Mouse (Mus musculus): ENCODE results near the gene R3hdm2. TPM values are rescaled to one million over a fixed set of nuclear protein-coding genes. Genes with fewer than 3 reads are reported as not detected.

R3hdm2 gene
- polyA plus RNA-seq, 1 experiment from 2014 or later = 43.3 TPM

DNA sequence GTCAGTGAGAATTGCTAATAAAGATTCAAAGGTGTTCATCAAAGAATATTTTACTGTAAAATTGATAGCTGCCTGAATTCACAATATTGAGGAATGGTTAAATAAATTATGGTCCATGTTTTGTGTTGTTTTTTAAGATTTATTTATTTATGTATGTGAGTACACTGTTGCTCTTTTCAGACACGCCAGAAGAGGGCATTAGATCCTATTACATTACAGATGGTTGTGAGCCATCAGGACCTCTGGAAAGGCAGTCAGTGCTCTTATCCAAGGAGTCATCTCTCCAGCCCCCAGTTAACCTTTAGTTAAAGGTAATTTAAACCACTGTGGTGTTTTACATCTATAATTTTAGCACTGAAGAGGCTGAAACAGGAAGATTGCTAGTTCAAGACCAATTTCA, 49.4 kb downstream of the R3hdm2 start:
- no peak overlapping the region for H3K9ac ChIP-seq
- H3K27me3 ChIP-seq = no peaks in the 10 kb centered on the region
- H3K4me2 ChIP-seq (replicated peaks) = no peak overlapping the region
- no peak for ATAC-seq (ENCODE audit: low FRiP score, low read depth)
- H3K4me3 ChIP-seq = no peak overlapping the region
- no peaks in the 10 kb centered on the region for H3K9me3 ChIP-seq
- peaks cover 9% of the 10 kb centered on the region for H3K4me1 ChIP-seq
- peaks cover 12% of the 10 kb centered on the region; the same call in 1 of the 2 replicates for H3K36me3 ChIP-seq
- H3K27ac ChIP-seq = no peak overlapping the region
- WGBS = 72% methylated on average over 1 of the region's 1 CpGs

DNA sequence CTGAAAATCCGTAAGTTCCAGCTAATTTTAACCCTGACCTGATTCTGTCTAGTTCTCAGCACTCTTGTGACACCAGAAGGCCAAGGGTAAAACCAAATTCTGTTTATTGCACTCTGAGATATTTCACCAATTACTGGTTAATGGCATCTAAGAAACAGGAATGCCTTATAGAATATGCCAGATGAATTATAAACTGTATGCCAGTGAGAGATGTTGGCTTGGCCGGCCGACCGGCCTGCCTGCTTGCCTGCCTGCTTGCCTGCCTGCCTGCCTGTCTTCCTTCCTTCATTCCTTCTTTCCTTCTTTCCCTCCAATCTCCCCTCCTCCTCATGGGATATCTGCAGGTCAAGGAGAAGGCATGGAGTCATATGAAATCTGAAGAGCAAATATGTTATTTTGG, 52.3 kb downstream of the R3hdm2 start:
- 90% methylated on average over 4 of the region's 4 CpGs for WGBS
- no peaks in the 10 kb centered on the region for H3K4me1 ChIP-seq
- no peak overlapping the region for H3K27ac ChIP-seq
- H3K4me3 ChIP-seq = no peak overlapping the region
- H3K4me2 ChIP-seq (replicated peaks) = no peak overlapping the region
- no peak for ATAC-seq (ENCODE audit: low FRiP score, low read depth)
- no peaks in the 10 kb centered on the region for H3K27me3 ChIP-seq
- H3K9ac ChIP-seq = no peak overlapping the region
- H3K36me3 ChIP-seq = peaks cover 17% of the 10 kb centered on the region; the same call in 1 of the 2 replicates
- no peaks in the 10 kb centered on the region for H3K9me3 ChIP-seq

GRCm38 (mm10) chr10:127437354-127438113, 57.4 kb downstream of the R3hdm2 start:
- Histone ChIP-seq H3K4me3 (no peak overlapping the region), H3K9me3 (no peaks in the 10 kb centered on the region), H3K27me3 (no peaks in the 10 kb centered on the region), H3K4me1 (no peaks in the 10 kb centered on the region), H3K27ac (no peak overlapping the region), H3K4me2 (replicated peaks) (no peak overlapping the region), H3K36me3 (peaks cover 5% of the 10 kb centered on the region; the same call in 1 of the 2 replicates), H3K9ac (no peak overlapping the region)
- WGBS = 93% methylated on average over 5 of the region's 5 CpGs
- ATAC-seq (ENCODE audit: low FRiP score, low read depth) = no peak

- no peaks in the 10 kb centered on the region for H3K9me3 ChIP-seq
- H3K4me3 ChIP-seq = no peak overlapping the region
- H3K27me3 ChIP-seq = no peaks in the 10 kb centered on the region
- no peaks in the 10 kb centered on the region for H3K4me1 ChIP-seq
- peaks cover 76% of the 10 kb centered on the region for H3K36me3 ChIP-seq
- WGBS = 100% methylated on average over 1 of the region's 1 CpGs
- no peak overlapping the region for H3K27ac ChIP-seq
- no peak overlapping the region for H3K4me2 ChIP-seq (replicated peaks)
- no peak for ATAC-seq (ENCODE audit: low FRiP score, low read depth)
- no peak overlapping the region for H3K9ac ChIP-seq
Measured at GRCm38 (mm10) chr10:127453701-127454100, 73.6 kb downstream of the R3hdm2 start.

DNA sequence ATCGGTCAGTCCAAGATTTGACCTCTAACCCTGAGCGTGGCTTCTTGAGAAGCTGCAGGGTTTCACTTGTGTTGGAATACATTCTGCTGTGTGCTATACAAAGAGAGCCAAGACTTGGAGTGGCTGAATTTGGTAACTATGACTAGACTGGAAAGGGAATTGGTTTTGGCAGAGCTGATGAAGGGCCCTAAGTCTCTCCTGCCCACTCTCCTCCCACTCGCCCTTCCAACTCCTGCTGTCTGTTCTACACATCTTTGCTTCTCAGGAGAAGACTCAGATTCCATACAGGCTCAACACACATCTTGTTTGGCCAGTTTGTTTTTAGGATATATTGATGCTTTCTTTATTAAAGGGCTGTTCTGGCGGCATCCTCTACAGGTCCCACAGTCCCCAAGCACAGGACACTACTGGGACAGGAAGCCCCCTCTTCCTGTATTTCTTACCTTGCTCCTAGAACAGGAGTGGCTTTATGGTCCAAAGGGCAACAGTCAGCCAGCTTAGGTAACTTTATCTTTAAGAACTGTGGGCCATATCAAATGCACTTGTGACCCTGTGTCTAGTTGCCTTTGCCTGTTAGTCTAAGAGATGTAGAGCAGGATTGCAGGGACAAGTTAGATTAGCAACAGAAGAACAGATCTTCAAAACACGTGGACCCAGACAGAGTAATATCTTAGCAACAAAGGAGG, 82.4 kb downstream of the R3hdm2 start:
- H3K4me3 ChIP-seq = no peak overlapping the region
- H3K9ac ChIP-seq = no peak overlapping the region
- 88% methylated on average over 5 of the region's 5 CpGs for WGBS
- H3K4me2 ChIP-seq (replicated peaks) = no peak overlapping the region
- ATAC-seq (ENCODE audit: low FRiP score, low read depth) = no peak
- H3K4me1 ChIP-seq = no peaks in the 10 kb centered on the region
- no peak overlapping the region for H3K27ac ChIP-seq
- H3K27me3 ChIP-seq = no peaks in the 10 kb centered on the region
- H3K36me3 ChIP-seq = peaks cover 91% of the 10 kb centered on the region
- no peaks in the 10 kb centered on the region for H3K9me3 ChIP-seq

DNA sequence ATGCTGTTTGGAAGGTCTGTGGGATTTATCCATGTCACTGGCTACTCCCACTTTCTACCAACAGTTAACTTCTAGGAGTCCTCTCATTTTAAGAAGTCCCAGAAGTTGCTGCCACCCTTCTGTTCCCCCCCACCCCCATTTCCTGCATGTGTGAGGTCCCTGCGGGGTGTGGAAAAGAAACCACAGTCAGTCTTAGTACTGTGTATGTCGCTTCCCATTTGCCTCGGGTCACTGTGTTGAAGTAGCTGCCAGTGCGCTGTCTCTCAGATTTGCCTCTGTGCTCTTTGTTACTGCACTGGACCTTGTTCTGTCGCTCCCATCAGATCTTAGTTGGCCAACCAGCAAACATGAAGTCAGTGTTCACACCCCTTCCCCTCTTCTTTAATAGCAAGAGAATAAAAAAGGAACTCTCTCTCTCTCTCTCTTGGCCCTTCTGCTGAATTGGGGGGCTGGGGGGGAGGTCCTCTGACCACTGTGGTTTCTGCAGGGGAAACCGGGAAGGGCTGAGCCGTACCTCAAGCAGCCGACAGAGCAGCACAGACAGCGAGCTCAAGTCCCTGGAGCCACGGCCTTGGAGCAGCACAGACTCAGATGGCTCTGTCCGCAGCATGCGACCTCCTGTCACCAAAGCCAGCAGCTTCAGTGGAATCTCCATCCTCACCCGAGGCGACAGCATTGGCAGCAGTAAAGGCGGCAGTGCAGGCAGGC, 91.3 kb downstream of the R3hdm2 start:
- ATAC-seq (ENCODE audit: low FRiP score, low read depth) = no peak
- H3K4me2 ChIP-seq (replicated peaks) = no peak overlapping the region
- no peak overlapping the region for H3K27ac ChIP-seq
- WGBS = 51% methylated on average over 15 of the region's 15 CpGs
- H3K4me3 ChIP-seq = no peak overlapping the region
- no peaks in the 10 kb centered on the region for H3K27me3 ChIP-seq
- peaks cover 7% of the 10 kb centered on the region; the same call in 1 of the 2 replicates for H3K4me1 ChIP-seq
- no peaks in the 10 kb centered on the region for H3K9me3 ChIP-seq
- H3K9ac ChIP-seq = no peak overlapping the region
- peaks cover 72% of the 10 kb centered on the region for H3K36me3 ChIP-seq

DNA sequence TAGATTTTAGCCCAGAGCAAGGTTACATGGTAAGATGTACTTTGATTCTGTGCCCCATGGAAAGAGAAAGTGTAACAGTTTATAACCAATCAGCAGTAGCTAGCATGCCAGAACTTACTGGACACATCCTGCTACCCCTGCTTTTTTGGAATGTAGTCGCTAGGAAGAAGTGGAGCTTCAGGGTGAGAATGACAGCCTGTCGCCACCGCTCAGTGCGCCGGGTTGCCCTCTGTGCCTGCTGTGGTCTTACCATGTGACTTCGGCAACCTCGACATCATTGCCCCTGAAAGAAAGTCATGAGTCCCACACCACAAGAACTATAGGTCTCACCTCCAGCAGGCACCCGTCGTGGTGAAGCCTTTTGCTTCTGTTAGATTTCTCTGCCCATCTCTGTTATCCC, 92.6 kb downstream of the R3hdm2 start:
- H3K9ac ChIP-seq = no peak overlapping the region
- no peaks in the 10 kb centered on the region for H3K27me3 ChIP-seq
- H3K36me3 ChIP-seq = peaks cover 76% of the 10 kb centered on the region
- peaks cover 7% of the 10 kb centered on the region; the same call in 1 of the 2 replicates for H3K4me1 ChIP-seq
- ATAC-seq (ENCODE audit: low FRiP score, low read depth) = no peak
- no peaks in the 10 kb centered on the region for H3K9me3 ChIP-seq
- H3K4me3 ChIP-seq = no peak overlapping the region
- 83% methylated on average over 9 of the region's 9 CpGs for WGBS
- no peak overlapping the region for H3K27ac ChIP-seq
- no peak overlapping the region for H3K4me2 ChIP-seq (replicated peaks)

DNA sequence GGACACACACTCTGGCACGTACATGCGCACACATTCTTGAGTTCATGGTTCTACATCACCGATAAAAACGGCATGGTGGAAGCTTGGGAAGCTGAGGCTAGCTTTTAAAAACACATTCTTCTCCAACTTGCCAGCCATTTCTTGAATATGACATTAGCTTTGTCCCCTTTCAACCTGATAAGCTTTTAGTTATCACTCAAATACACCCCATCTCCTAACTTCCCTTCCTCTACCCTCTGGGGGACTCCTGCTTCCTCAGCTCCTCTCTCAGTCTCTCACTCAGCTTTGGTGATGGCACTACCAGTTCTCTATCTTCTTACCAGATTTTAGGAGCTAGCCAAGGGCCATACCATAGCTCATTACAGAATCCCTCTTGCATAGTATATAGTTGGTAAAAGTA, 95.0 kb downstream of the R3hdm2 start:
- H3K36me3 ChIP-seq = peaks cover 70% of the 10 kb centered on the region
- 96% methylated on average over 4 of the region's 4 CpGs for WGBS

DNA sequence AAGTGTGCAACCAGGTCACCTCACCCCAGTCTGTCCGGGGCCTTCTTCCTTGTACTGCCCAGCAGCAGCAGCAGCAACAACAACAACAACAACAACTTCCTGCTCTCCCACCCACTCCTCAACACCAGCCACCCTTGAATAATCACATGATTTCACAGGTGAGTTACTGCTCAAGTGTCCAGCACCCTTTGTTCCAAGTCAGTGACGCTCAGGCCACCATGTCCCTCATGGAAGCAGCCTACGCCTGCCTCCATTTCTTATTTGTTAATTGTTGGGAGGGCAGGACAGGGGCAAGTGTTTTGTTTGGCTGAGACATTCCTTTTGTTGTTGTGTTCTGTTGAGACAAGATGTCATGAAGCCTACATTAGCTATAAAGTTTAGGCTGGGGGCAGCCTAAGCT, 96.4 kb downstream of the R3hdm2 start:
- Histone ChIP-seq H3K27me3 (no peaks in the 10 kb centered on the region), H3K4me3 (no peak overlapping the region), H3K9ac (no peak overlapping the region), H3K4me2 (replicated peaks) (no peak overlapping the region), H3K36me3 (peaks cover 77% of the 10 kb centered on the region), H3K9me3 (no peaks in the 10 kb centered on the region), H3K27ac (no peak overlapping the region), H3K4me1 (peaks cover 2% of the 10 kb centered on the region; the same call in 1 of the 2 replicates)
- ATAC-seq (ENCODE audit: low FRiP score, low read depth) = no peak
- 85% methylated on average over 3 of the region's 3 CpGs for WGBS

More for the DNA sequence above, 95.0 kb downstream of the R3hdm2 start:
- H3K9ac ChIP-seq = no peak overlapping the region
- ATAC-seq (ENCODE audit: low FRiP score, low read depth) = no peak
- no peaks in the 10 kb centered on the region for H3K27me3 ChIP-seq
- H3K4me1 ChIP-seq = peaks cover 7% of the 10 kb centered on the region; the same call in 1 of the 2 replicates
- no peak overlapping the region for H3K27ac ChIP-seq
- H3K4me3 ChIP-seq = no peak overlapping the region
- H3K4me2 ChIP-seq (replicated peaks) = no peak overlapping the region
- no peaks in the 10 kb centered on the region for H3K9me3 ChIP-seq

- H3K9me3 ChIP-seq = no peaks in the 10 kb centered on the region
- no peaks in the 10 kb centered on the region for H3K27me3 ChIP-seq
- no peaks in the 10 kb centered on the region for H3K4me1 ChIP-seq
- peaks cover 77% of the 10 kb centered on the region for H3K36me3 ChIP-seq
- ATAC-seq (ENCODE audit: low FRiP score, low read depth) = no peak
- 80% methylated on average over 7 of the region's 7 CpGs for WGBS
- H3K4me3 ChIP-seq = no peak overlapping the region
- no peak overlapping the region for H3K27ac ChIP-seq
- no peak overlapping the region for H3K9ac ChIP-seq
- no peak overlapping the region for H3K4me2 ChIP-seq (replicated peaks)
Measured at GRCm38 (mm10) chr10:127477301-127477700, 97.2 kb downstream of the R3hdm2 start.

GRCm38 (mm10) chr10:127479131-127479530, 99.0 kb downstream of the R3hdm2 start:
- H3K27ac ChIP-seq = no peak overlapping the region
- peaks cover 79% of the 10 kb centered on the region for H3K36me3 ChIP-seq
- H3K9me3 ChIP-seq = no peaks in the 10 kb centered on the region
- 95% methylated on average over 4 of the region's 4 CpGs for WGBS
- ATAC-seq (ENCODE audit: low FRiP score, low read depth) = no peak
- no peak overlapping the region for H3K9ac ChIP-seq
- H3K4me2 ChIP-seq (replicated peaks) = no peak overlapping the region
- H3K4me1 ChIP-seq = no peaks in the 10 kb centered on the region
- H3K27me3 ChIP-seq = no peaks in the 10 kb centered on the region
- no peak overlapping the region for H3K4me3 ChIP-seq

Data from limb, embryonic 13.5 days (tissue).